Mouse (Mus musculus): ENCODE results near the gene Gm21394. TPM values are rescaled to one million over a fixed set of nuclear protein-coding genes. Genes with fewer than 3 reads are reported as not detected.
"Not testable (repeated sequence)": the region's sequence is repeated elsewhere in the genome, so short reads cannot be mapped to it uniquely, and the experiment has no call there.

The Gm21394 gene
- polyA plus RNA-seq (2015; fragmentation: Nextera tagmentation; extraction: Ambion mirVana), result not detected in 2 replicates

DNA sequence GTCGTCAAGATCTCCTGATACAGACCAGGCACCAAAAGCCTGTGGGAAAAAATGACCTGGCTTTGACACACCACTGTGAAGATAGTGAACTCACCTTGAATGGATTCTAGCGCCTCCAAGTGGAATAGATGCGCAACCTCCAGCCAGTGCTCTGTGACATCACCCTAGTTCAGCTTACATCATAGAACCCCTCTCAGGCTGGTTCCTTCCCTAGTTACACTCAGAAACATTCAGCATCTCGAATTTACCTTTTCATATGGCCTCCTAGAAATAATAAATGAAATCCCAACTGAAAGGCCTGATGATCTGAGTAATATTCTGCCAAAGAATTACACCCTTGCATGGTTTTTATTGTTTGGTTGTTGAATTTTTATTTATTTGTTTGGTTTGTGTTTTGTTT, at the start of gene Gm21394:
Gm21394 (minus strand) TSS at position 101 of the 400 bp plus-strand sequence.
- H3K9me3 ChIP-seq (ENCODE audit: control insufficient read depth, low read length); H3K9ac ChIP-seq (ENCODE audit: low read depth, low read length); H3K36me3 ChIP-seq (ENCODE audit: control insufficient read depth, insufficient read depth, low read length); H3K4me3 ChIP-seq (ENCODE audit: low read length); H3K27ac ChIP-seq (ENCODE audit: low read length); H3K27me3 ChIP-seq (replicated peaks; ENCODE audit: control insufficient read depth, insufficient read depth, low read length); H3K4me1 ChIP-seq (ENCODE audit: control insufficient read depth, insufficient read depth, low read length); H3K4me2 ChIP-seq (ENCODE audit: low read depth, low read length); ATAC-seq: not testable (repeated sequence)
- WGBS, result no CpG with 5 or more reads among the region's 4 CpGs

Other genes with a start within 250 kb of the Gm21394 start
- not detected in 2 replicates for gene Gm21409, start 181.8 kb upstream of the Gm21394 start, polyA plus RNA-seq (2015; fragmentation: Nextera tagmentation; extraction: Ambion mirVana)

All from intestine, embryonic 16.5 days (tissue).